Mouse (Mus musculus) cerebellum, adult 8-10 months (tissue): ENCODE measurements at regions not wholly inside any gene's neighbourhood (a gene's known extent, or its start where the extent isn't known, plus 50 kb on each side); places are given as distances from the start of the nearest gene placed in this dataset.
"Not testable (repeated sequence)": the region's sequence is repeated elsewhere in the genome, so short reads cannot be mapped to it uniquely, and the experiment has no call there.

Experiments used
- DNase-seq: peaks from one replicate; pipeline ENCODE4 v3.0.0; 2022

DNA sequence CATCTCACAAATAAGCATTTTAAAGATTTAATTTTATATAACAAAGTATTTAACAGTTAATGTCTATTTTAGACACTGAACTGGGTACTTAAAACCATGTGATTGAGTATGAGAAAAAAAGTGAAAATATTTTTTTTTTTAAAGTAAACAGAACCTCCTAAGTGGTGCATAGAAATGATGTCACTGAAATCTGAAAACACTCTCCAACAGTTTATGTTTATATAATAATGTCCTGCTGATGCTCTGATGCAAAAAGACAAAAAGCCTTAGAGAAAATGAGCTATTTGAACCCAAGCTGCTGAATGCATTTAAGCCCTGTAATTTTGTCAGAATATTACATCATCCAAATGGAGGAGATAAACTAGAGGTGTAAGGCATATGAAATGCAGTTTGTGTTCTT, 3447.1 kb downstream of the 9330182O14Rik start:
- no peak for DNase-seq

DNA sequence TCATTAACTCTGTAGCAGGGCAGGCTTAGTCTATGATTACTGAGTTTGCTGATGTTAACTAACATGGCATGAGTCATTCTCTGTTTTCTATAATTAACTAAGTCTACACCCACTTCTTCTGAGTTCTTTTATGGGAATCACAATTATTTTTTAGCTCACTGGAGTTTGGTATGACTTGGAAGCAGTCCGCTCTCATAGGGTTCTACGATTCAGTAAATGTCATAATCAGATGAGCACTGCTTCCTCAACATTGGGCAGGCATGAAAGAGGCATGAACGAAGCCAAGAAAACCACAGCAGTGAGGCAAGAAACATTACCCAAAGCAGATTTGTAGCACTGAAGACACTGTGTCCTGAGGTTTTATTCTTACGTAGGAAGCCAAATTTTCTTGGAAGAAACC, 3451.6 kb downstream of the 9330182O14Rik start:
- no peak for DNase-seq

DNA sequence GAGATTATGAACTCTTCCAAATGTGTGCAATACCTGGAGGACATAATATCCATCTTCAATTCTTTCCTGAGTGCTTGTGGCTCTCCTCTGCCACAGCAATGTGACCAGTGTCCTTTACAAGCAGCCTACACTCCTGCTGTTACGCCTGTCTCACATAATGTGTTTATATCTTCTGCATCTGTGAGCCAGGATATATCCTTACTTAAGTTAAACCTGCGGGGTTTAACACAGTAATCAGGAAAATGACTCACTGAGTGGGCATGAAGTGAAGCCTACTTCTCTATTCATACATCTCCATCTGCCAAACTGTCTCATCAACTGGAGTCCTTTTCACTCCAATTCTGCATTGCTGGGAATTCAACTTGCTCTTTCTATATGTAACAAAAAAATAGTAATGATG, 3453.9 kb downstream of the 9330182O14Rik start:
- no peak for DNase-seq

DNA sequence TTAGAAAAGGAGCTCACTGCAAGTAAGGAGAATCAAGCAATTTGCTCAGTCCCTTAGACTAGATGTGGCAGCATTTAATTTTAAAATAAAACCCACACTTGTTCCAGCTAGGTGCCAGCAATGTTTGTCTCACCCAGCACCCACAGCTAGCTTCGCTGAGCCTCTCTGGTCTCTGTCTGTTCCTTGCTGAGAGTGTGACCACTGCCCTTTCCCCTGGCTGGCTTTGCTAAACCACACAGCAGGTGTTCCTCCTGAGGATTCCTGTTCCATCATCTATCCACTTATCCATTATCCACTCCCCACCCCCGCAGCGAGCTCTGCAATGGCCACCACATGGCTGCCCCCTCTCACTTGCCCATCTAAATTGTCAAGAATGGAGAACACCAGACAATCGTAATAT, 3473.5 kb downstream of the 9330182O14Rik start:
- DNase-seq: no peak

DNA sequence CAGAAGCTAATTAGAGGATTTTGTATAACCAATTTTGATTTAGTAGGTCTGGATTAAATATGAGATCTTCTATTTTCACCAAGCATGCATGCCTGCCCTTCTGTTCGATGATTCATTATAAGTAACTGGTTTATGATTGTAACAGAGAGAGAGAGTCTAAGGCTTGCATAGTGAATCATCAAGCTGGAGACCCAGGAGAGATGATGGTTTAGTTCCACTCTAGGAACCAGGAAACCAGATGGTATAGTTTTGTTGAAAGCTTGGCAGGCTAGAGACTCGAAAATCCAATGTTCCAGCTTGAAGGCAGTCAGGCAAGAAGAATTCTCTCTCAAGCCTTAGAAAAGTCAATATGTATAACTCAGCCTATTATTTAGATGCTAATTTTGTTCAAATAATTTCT, 3475.7 kb downstream of the 9330182O14Rik start:
- no peak for DNase-seq

DNA sequence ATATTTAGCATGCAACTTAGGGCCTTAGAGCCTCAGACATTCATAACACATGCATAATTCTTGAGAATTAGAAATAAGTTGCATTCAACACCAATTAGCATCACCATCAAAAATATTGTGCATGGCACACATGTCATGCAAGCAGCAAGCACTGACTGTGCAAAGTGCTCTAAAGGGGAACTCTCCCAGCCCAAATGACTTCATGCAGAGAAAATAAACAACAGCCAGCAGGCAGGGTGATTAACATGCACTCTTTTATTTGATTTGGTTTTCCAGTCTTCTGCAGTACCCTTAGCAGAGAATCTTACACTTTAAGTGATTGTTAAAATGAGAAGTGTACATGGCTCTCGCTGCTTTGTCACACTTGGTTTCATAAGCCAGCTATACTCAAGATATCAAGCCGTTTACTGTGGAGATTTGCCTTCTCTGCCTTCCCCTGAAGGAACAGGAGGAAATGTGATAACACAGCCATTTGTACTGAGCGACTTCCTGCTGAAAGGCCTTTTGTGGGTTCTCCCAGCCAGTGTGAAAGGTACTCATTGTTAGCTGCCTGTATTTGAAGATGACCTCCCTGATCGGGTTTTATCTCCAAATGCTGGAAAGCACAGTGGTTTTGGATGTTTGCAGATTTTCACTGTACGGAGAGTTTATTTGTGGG, 3480.0 kb downstream of the 9330182O14Rik start:
- DNase-seq: no peak

DNA sequence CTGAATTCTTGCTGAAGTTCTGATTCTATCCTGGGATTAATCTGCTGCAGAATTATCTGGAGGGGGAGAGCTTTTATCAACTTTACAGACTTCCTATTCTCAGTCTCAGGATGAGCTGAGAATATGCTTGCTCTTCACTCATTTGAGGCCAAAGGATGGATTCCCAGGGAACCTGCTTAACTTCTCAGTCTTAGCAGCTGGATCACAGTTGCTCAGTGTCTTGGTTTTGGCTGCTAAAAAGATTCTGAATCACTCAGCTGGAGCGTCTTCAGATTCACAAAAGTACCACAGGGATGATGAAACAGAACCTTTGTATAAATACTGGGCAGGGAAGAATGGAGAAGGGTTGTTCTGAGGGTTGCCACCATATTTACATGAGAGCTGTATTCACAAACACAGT, 3481.6 kb downstream of the 9330182O14Rik start:
- no peak for DNase-seq

DNA sequence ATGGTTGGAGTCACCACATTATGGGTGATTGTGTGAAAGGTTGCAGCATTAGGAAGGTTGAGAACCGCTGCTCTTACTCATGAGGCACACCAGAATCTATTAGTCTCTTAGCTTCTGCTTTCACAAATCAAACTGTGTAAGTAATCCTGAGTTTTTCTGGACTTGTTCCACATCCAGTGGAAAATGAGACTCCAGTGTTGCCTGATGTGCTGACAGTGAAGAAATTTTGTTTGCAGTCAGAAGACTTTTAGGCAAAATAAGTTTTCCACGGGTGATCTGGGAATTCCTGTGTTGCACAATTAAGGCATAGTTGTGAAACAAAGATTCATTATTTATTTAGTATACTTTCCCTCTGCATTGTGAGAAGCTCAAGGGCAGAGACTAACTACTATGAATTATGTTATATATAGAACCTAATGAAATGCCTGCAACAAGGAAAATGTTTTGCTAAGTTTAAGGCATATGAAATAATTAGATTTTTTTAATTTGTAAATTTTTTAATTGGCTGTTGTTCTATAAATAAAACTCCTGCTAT, 3490.3 kb downstream of the 9330182O14Rik start:
- no peak for DNase-seq

DNA sequence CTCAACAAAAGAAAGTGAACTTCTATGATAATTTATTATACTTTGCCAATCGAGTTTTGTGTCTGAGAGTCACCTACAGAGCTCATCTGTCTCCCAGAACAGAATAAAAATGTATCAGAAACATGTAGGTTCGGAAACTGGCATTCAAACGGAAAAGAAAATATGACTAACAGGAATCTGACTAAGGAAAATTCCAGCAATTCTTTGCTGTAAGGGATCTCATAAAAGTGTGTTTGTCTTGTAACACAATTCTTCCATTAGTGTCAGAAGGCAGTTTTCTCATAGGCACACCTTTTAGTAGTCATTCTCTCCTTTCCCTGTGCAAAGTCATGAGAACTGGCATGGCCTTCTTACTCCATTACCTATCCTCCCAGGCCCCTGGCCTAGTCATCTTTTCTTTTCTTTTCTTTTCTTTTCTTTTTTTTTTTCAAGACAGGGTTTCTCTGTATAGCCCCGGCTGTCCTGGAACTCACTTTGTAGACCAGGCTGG, 3490.9 kb downstream of the 9330182O14Rik start:
- DNase-seq: no peak

DNA sequence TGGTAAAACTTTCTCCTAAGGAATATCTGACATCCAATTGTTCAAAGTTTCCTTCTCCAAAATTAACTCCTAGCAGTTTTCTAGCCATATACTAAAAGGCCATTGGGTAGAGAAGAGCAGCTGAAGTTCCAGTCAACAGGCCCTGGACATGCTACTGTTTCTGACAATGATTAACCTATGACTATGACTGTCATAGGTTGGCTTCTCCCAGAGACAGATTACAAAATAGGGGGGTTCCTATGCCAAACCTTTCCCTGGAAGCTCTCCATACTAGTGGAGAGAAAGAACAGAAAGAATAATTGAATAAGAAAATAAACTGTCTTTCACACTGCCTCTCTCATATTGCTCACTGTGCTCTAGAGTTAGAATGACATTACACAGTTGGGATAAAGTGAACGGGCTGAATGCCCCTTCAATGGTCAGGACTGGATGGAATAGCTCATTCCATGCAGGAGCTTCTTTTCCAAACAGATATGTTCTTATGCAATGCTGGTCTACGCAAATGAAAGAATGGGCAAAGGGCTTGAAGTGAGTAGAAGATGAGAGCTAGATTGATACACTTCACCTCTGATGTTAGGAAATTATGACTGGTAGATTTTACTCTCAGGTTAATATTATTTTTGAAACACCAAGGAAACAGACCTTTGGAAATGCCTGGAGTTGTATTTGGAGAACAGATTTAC, 3516.8 kb downstream of the 9330182O14Rik start:
- DNase-seq: no peak

DNA sequence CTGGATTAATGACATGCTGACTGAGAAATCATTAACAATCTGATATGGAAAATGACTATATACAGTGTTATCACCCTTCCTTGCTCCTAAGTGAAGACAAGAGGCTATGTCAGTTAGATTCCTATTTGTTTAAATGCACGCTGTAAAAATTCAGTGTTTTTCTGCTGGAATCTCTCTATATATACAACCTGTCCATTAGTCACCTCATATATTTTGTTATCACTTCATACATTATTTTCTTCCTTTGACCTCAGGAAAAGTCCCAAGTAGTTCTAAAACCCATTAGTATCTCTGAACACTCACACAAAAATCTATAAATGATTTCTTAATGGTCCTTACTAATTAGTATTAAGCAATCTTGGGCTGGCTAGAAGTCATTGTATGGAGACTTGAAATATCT, 3529.5 kb downstream of the 9330182O14Rik start:
- DNase-seq: no peak

DNA sequence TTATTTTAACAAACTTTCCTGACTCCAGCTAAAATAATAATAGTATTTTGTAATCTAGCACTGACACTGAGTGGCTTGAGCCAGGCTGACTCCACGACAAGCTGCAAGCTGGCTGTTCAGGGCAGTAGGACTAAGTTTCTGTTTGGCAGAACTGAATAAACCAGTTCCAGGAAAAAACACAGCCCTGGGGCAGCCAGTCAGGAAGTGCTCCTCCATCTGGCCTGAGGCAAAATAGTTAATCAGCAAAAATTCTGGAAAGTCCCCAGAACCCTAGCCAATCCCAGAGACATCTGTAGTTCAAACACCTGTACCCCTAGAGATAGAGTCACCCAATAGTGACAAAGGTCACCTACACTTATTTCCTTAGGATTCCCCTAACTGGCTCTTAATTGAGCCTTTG, 3544.7 kb downstream of the 9330182O14Rik start:
- DNase-seq: no peak

DNA sequence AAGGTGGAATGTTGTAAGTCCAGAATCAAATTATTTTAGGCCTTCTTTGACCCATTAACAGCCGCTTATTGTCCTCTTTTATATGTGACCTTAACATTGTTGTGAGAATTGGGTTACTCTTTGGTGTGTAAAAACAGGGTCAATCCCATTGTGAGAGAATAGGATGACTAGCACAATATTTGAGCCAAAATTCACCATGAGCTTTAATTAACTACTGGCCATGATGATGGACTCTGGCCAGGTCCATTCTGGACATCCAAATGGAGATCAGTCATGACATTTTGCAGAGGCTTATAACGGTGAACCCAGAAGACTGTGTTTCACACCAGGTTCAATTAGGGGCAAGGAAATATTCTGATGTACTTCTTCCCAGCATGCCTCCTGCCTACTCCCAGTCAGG, 3548.0 kb downstream of the 9330182O14Rik start:
- DNase-seq: no peak

DNA sequence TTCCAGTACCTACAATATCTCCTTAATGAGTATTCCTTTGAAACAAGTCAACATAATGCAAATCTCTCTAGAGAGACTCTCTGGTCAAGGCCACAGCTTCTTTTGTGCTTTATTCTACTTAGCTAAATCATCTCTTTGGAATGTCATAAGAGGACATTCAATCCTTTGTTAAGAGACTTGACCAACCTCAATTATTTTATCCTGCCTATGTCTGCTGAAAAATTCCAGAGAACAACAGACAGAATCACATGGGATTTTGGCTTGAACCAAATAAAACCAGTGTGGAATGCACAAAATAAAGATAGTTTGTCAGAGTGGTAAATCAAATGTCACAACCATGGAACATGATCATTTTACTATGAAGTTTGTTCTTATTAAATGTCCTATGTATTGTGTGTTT, 3557.8 kb downstream of the 9330182O14Rik start:
- not testable (repeated sequence) for DNase-seq

DNA sequence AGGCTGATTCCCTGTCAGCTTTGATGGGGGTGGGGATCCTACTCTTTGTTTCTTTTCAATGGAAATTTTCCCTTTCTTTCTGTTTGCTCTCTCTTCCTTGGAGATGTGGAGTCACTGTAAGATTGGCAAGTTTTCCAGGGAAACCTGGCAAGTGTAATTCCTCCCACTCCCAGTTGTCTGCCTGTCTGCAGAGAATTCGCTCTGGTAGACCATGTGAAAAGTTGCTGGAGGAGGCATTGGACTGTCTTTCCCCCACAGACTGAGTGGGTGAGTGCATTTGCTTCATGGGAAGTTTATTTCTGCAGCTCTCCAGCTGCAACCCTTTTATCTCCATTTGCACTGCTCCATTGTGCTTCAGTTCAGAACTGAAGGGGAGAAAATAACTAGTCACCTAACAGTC, 3561.3 kb downstream of the 9330182O14Rik start:
- no peak for DNase-seq

DNA sequence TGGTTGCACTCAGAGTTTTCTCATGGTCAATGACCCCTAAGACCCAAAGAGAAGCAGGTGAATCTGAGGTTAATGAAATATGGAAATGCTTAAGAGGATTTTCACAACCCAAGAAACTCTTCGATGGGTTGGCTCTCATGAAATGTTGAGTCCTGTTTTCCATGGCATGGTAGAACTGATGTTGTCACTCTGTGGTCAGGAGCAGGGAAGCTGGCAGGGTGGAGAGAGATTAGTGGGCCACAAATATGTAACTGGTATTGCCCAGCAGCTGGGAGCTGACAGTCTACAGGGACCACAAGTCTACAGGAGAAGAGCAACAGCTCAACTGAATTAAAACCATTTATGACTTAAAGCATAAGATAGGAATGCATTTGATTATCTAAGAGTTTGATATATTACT, 3582.9 kb downstream of the 9330182O14Rik start:
- no peak for DNase-seq

DNA sequence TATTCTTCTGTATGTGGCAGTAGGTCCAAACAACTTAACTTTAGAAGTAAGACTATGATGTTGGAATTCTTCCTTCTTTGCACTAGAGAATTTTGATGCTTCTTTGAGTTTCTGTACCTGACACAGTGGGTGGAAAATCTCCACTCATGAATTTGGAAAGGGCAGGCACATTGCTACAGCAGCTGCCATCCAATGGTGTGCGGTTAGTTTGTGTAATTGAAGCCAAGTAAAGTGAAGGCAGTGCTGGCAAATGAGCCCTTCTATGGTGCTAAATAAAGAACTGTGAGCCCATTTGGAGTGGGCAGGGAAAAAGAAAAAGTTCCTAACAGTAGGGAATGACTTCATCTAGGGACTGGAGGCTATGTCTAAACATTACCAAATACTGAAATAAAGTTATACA, 3583.4 kb downstream of the 9330182O14Rik start:
- no peak for DNase-seq

DNA sequence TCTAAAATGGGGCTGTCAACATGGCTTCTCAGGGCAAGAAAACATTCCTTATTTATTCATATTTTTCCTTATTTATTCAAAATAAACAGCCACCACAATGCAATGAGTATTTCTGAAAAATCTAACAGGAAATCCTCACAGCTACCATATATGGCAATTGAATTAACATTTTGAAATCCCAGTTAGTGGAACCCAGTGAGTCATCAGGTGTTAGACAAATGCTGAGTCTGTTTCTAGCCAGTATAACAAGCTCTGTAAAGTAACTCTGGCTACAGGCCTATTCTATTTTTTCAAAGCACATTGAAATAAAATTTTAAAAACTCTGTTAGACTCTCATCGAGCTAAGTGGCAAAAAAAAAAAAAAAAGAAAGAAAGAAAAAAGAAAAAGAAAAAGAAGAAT, 3586.8 kb downstream of the 9330182O14Rik start:
- DNase-seq: no peak

DNA sequence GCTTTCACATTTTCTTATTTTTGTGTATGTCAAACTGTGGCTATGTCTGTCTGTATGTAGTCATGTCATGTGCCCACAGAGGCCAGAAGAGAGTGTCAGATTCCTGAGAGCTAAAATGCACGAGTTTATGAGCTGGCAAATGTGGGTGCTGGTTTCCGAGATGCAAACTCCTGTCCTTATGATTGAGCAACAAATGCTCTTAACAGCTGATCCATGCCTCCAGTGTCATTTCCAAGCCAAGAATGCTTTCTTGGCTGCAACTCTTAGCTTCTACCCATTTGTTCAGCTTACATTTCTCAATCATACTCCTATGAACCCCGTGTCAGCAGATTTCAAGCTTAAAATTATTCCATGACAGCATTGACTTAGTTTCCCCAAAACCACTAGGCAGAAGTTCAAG, 3601.5 kb downstream of the 9330182O14Rik start:
- no peak for DNase-seq

DNA sequence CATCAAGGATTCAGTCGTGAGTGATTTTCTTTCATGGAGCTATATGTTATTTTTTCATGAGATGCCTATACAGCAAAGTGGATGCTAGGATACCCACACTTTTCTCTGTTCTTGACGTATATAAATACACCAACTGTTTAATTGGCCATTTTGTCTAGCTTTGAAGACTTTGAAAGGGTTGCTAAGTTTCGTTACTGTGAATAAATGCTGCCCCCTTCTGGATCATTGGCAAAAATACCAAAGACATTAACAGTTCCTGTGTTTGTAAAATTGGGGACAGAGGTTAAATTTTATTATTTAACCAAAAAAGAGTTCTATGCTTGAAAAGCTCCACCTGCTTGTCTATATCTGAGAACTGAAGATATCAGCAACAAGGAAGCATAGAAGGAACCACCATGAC, 3624.1 kb downstream of the 9330182O14Rik start:
- no peak for DNase-seq

DNA sequence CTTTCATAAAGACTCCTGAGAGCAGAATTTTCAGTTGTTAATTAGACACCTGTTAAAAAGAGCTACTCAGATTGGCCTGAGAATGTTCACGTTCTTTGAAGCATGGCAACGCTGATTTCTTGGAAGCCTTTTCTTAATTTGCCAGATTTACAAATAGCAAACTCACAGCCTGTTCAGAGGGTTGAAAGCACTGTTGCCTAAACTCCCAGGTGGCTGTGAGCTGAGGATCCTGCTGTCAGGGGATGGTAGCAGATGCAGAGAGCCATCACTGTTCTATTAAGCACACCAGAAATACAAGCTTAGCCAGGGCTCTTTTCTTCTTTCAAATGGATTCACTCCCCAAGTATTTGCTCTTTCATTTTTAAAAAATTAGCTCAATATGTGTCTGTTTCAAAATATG, 3630.4 kb downstream of the 9330182O14Rik start:
- no peak for DNase-seq

DNA sequence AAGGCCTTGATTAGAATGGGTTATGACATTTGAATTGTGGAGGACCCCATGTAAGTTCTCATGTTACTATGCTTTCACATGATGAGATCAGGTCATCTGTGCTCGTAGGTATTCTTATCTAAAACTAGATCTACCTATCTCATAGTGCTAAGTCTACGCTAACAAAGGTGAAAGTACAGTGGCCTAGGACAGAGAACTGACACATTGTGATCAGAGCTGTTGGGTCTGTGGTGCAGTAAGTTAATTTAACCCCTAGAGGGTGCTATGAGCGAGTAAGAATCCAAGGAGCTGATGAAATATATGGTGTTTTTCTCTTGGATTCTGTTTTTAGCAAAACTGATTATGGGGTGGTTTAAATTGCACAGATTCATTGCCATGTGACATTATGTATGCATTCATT, 3638.6 kb downstream of the 9330182O14Rik start:
- DNase-seq: peak; percentile 5

DNA sequence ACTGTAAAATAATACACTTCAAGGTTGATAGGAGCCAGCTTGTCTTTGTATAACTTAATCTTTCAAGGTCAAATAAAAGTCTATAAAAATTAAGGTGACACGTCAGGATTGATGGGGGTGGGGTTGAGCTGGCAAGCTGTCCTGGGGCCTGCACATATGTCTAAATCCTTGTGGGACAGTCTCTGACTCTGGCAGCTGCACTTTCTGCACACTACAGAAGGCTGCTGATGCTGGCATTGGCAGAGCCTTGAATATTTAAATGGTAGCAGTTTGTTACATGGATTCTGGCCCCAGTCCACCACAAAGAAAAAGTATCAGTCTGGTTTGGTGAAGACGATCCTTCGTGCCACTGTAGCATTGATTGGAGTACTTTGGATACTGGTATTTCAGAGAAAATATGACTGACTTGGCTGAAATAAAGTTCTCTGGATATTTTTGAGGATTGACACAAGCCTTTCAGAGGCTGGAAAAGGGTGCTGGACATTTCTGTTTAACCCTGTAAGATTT, 3648.0 kb downstream of the 9330182O14Rik start:
- not testable (repeated sequence) for DNase-seq

DNA sequence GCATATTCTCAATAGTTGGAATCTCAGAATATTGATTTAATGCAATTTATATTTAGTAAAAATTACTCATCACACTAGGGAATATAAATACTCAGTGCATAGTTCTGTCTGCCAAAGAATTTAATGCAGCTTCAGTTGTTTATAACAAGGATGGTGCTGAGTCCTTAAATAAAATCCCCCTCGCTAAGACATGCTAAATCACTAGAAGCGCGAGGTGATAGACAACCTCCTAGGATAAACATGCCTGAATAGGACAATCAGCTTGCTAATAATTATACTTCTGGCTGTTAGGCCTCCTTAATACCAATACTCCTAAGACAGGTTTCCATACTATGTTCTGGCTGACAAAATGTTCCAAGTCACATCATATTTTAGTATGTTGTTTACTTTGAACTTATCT, 3650.0 kb downstream of the 9330182O14Rik start:
- DNase-seq: no peak
